Mouse (Mus musculus) adrenal gland, postnatal 10 days (tissue): ENCODE results near the gene Frmd4b. TPM values are rescaled to one million over a fixed set of nuclear protein-coding genes. Genes with fewer than 3 reads are reported as not detected.
"Not testable (repeated sequence)": the region's sequence is repeated elsewhere in the genome, so short reads cannot be mapped to it uniquely, and the experiment has no call there.

Experiments used
- DNase-seq: peaks from one replicate; pipeline ENCODE4 v3.0.0; 2021; ENCODE audit warnings: mixed read lengths
- total RNA-seq, 2 experiments: library from RNA; stranded (reverse); gene quantifications; 2 replicates each; pipeline ENCODE4 v1.2.3; 2021

Frmd4b gene
- total RNA-seq, 2 experiments from 2014 or later: 20.0 to 27.9 TPM

- DNase-seq: no peak
Measured at GRCm38 (mm10) chr6:97290687-97291086, 326.7 kb downstream of the Frmd4b start.

- DNase-seq: no peak
Measured at GRCm38 (mm10) chr6:97289838-97290237, 327.5 kb downstream of the Frmd4b start.

- DNase-seq: no peak
Measured at GRCm38 (mm10) chr6:97289316-97289820, 328.0 kb downstream of the Frmd4b start.

GRCm38 (mm10) chr6:97288047-97288855 lies 329.1 kb downstream of the Frmd4b start:
- DNase-seq: no peak

GRCm38 (mm10) chr6:97286332-97286731 lies 331.0 kb downstream of the Frmd4b start:
- DNase-seq: no peak

GRCm38 (mm10) chr6:97283676-97284075 lies 333.7 kb downstream of the Frmd4b start:
- DNase-seq: no peak

- DNase-seq: no peak
Measured at GRCm38 (mm10) chr6:97278878-97279277, 338.5 kb downstream of the Frmd4b start.

GRCm38 (mm10) chr6:97278014-97278787 lies 339.1 kb downstream of the Frmd4b start:
- DNase-seq: peak; percentile 84

- no peak for DNase-seq
Measured at GRCm38 (mm10) chr6:97276890-97277497, 340.3 kb downstream of the Frmd4b start.

GRCm38 (mm10) chr6:97276366-97276765 lies 341.0 kb downstream of the Frmd4b start:
- DNase-seq: peak; percentile 53

- DNase-seq: no peak
Measured at GRCm38 (mm10) chr6:97275760-97276159, 341.6 kb downstream of the Frmd4b start.

- DNase-seq: no peak
Measured at GRCm38 (mm10) chr6:97273777-97274176, 343.6 kb downstream of the Frmd4b start.

- DNase-seq: no peak
Measured at GRCm38 (mm10) chr6:97273058-97273710, 344.2 kb downstream of the Frmd4b start.

- DNase-seq: no peak
Measured at GRCm38 (mm10) chr6:97272349-97272748, 345.0 kb downstream of the Frmd4b start.

- DNase-seq: no peak
Measured at GRCm38 (mm10) chr6:97269596-97269995, 347.7 kb downstream of the Frmd4b start.

GRCm38 (mm10) chr6:97267132-97267531 lies 350.2 kb downstream of the Frmd4b start:
- DNase-seq: no peak

- no peak for DNase-seq
Measured at GRCm38 (mm10) chr6:97266661-97267060, 350.7 kb downstream of the Frmd4b start.

- DNase-seq: no peak
Measured at GRCm38 (mm10) chr6:97265705-97266104, 351.6 kb downstream of the Frmd4b start.

- no peak for DNase-seq
Measured at GRCm38 (mm10) chr6:97265240-97265639, 352.1 kb downstream of the Frmd4b start.

- DNase-seq: not testable (repeated sequence)
Measured at GRCm38 (mm10) chr6:97263750-97264149, 353.6 kb downstream of the Frmd4b start.

- no peak for DNase-seq
Measured at GRCm38 (mm10) chr6:97262229-97262628, 355.1 kb downstream of the Frmd4b start.

GRCm38 (mm10) chr6:97259926-97260325 lies 357.4 kb downstream of the Frmd4b start:
- not testable (repeated sequence) for DNase-seq
